Comparison of ENCODE assay signal across 22 mouse cellular contexts in the genomic region with DNA sequence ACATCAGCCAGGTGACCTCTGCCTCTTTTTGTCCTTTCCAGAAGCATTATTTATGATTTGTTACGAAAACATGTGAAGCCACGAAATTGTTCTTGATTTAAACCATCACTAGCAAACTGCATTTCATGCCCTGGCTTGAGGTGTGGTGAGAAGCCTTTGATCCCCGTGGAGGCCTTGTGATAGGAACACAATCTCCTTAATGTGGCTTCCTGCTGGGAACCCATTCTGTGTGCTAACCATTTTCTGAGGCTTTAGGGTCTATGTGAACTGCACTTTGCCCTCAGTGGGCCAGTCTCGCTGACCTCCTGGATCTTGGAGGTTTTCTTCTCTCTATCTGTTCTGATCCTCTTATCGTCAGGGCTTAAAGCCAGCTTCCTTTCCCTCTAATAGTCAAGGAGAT.
DNase-seq lines count a peak whose midpoint lies in the region; ATAC-seq and TF ChIP-seq lines count a peak whose summit lies in the region.
"Had no signal": no experiment of that assay in that cellular context is flagged by ENCODE, and none has a peak within 500 bp of the region (broad histone marks: within the 10 kb centered on the region; RNA-seq: fewer than 3 reads in every experiment).

No protein-coding gene starts in this region.

- H3K36me3 ChIP-seq in hindbrain, embryonic 10.5 days, result 0 out of 2 replicates have a peak, but pooled peaks cover 5% of the 10 kb centered on the region
- H3K36me3 ChIP-seq in hindbrain, embryonic 12.5 days, result no peaks in the 10 kb centered on the region
- no peaks in the 10 kb centered on the region for H3K36me3 ChIP-seq in midbrain, embryonic 13.5 days
- H3K36me3 ChIP-seq: embryonic facial prominence, embryonic 13.5 days; G1E; heart, embryonic 10.5 days; kidney, embryonic 15.5 days; liver, embryonic 13.5 days had no signal

- H3K4me2 ChIP-seq in hindbrain, embryonic 12.5 days (replicated peaks), result no peak overlapping the region
- H3K4me2 ChIP-seq in midbrain, embryonic 13.5 days (replicated peaks), result 0 out of 2 replicates have a peak overlapping the region, but pooled peaks have one; percentile 2
- H3K4me2 ChIP-seq: embryonic facial prominence, embryonic 13.5 days; forebrain, embryonic 13.5 days; kidney, embryonic 15.5 days; liver, embryonic 13.5 days; lung, embryonic 14.5 days had no signal

- TF ChIP-seq CTCF in cerebellum, adult 2 months (IDR thresholded peaks at IDR 0.05; ENCODE audit: borderline replicate concordance, insufficient read depth, low read depth, low read length), result no peak

- H3K9me3 ChIP-seq in hindbrain, embryonic 10.5 days, result no peaks in the 10 kb centered on the region
- no peaks in the 10 kb centered on the region for H3K9me3 ChIP-seq in hindbrain, embryonic 12.5 days (replicated peaks)
- no peaks in the 10 kb centered on the region for H3K9me3 ChIP-seq in midbrain, embryonic 13.5 days
- H3K9me3 ChIP-seq: embryonic facial prominence, embryonic 13.5 days; forebrain, embryonic 13.5 days; G1E; heart, embryonic 10.5 days; kidney, embryonic 15.5 days; liver, embryonic 13.5 days had no signal

- ATAC-seq in hindbrain, embryonic 12.5 days (ENCODE audit: low FRiP score), result no peak
- ATAC-seq in midbrain, embryonic 13.5 days, result 0 out of 2 replicates have a peak, but pooled peaks have one; percentile 27
- ATAC-seq in megakaryocyte, adult 5-6 weeks (ENCODE audit: poor library complexity, severe bottlenecking), result no peak
- ATAC-seq: CD4-positive, CD25-positive, alpha-beta regulatory T cell, adult 4 months; forebrain, embryonic 13.5 days had no signal

- no peak for TF ChIP-seq POLR2A in cerebellum, adult 2 months (IDR thresholded peaks at IDR 0.05; ENCODE audit: borderline replicate concordance, insufficient read depth, low read length)

- 0 out of 2 replicates have a peak overlapping the region, but pooled peaks have one; percentile 40 for H3K27ac ChIP-seq in hindbrain, embryonic 10.5 days
- no peak overlapping the region for H3K27ac ChIP-seq in hindbrain, embryonic 12.5 days
- peak overlapping the region; percentile 20 for H3K27ac ChIP-seq in midbrain, embryonic 13.5 days
- no peak overlapping the region for H3K27ac ChIP-seq in cerebellum, adult 2 months (ENCODE audit: insufficient read depth, low read length)
- H3K27ac ChIP-seq: embryonic facial prominence, embryonic 13.5 days; forebrain, embryonic 13.5 days; heart, embryonic 10.5 days; kidney, embryonic 15.5 days; liver, embryonic 13.5 days had no signal

- H3K4me3 ChIP-seq in hindbrain, embryonic 10.5 days, result no peak overlapping the region
- H3K4me3 ChIP-seq in hindbrain, embryonic 12.5 days, result no peak overlapping the region
- no peak overlapping the region for H3K4me3 ChIP-seq in midbrain, embryonic 13.5 days (replicated peaks)
- no peak overlapping the region for H3K4me3 ChIP-seq in cerebellum, adult 2 months (replicated peaks; ENCODE audit: insufficient read depth, low read depth, low read length)
- H3K4me3 ChIP-seq: embryonic facial prominence, embryonic 13.5 days; erythroblast, embryonic 14.5 days; forebrain, embryonic 13.5 days; heart, embryonic 10.5 days; kidney, embryonic 15.5 days; liver, embryonic 13.5 days had no signal

- H3K27me3 ChIP-seq in hindbrain, embryonic 10.5 days (ENCODE audit: insufficient read depth, poor library complexity, severe bottlenecking), result no peaks in the 10 kb centered on the region
- H3K27me3 ChIP-seq in hindbrain, embryonic 12.5 days, result no peaks in the 10 kb centered on the region
- H3K27me3 ChIP-seq in midbrain, embryonic 13.5 days, result no peaks in the 10 kb centered on the region
- H3K27me3 ChIP-seq in cerebellum, adult 2 months (ENCODE audit: control insufficient read depth, insufficient read depth, low read length), result no peaks in the 10 kb centered on the region
- H3K27me3 ChIP-seq: embryonic facial prominence, embryonic 13.5 days; forebrain, embryonic 13.5 days; kidney, embryonic 15.5 days; liver, embryonic 13.5 days had no signal

- DNase-seq in hindbrain, embryonic 10.5 days (ENCODE audit: low spot score), result no peak
- DNase-seq in ES-CJ7 (ENCODE audit: low read depth, low spot score), result peak; percentile 28
- peak; percentile 72 for DNase-seq in ZHBTc4 (ENCODE audit: low read depth, low spot score)
- no peak for DNase-seq in heart, adult 8-10 months (ENCODE audit: low spot score)
- DNase-seq in cerebellum, adult 2 months, result no peak
- DNase-seq: adrenal gland, postnatal 14 days; cerebellum, adult 9-10 months; kidney, postnatal 36 days; layer of hippocampus, postnatal 36 days; liver, embryonic 13.5 days; lung, embryonic 14.5 days; thymus, postnatal 36 days had no signal

- peaks cover 40% of the 10 kb centered on the region for H3K4me1 ChIP-seq in hindbrain, embryonic 10.5 days (replicated peaks)
- peaks cover 14% of the 10 kb centered on the region for H3K4me1 ChIP-seq in hindbrain, embryonic 12.5 days
- peaks cover 50% of the 10 kb centered on the region for H3K4me1 ChIP-seq in midbrain, embryonic 13.5 days (replicated peaks)
- no peaks in the 10 kb centered on the region for H3K4me1 ChIP-seq in cerebellum, adult 2 months (ENCODE audit: control insufficient read depth, insufficient read depth, low read length)
- H3K4me1 ChIP-seq: heart, embryonic 10.5 days; liver, embryonic 13.5 days had no signal

- H3K9ac ChIP-seq in hindbrain, embryonic 12.5 days, result no peak overlapping the region
- no peak overlapping the region for H3K9ac ChIP-seq in midbrain, embryonic 13.5 days (replicated peaks)
- H3K9ac ChIP-seq: embryonic facial prominence, embryonic 13.5 days; forebrain, embryonic 13.5 days; kidney, embryonic 15.5 days; liver, embryonic 13.5 days; lung, embryonic 14.5 days had no signal

- WGBS in hindbrain, embryonic 10.5 days, result 23% methylated on average over 5 of the region's 5 CpGs
- 22% methylated on average over 5 of the region's 5 CpGs for WGBS in hindbrain, embryonic 12.5 days
- whole genome bisulfite sequencing in midbrain, embryonic 13.5 days, result 14% methylated on average over 5 of the region's 5 CpGs
- 61% methylated on average over 5 of the region's 5 CpGs for WGBS in cerebellum, adult 2 months

Comparison
In these comparisons a context has a peak if more than half of its experiments do, and no peak if none do; other contexts are left out.
1. H3K27ac ChIP-seq: peak in hindbrain, embryonic 10.5 days (single experiment) and midbrain, embryonic 13.5 days (single experiment); none in hindbrain, embryonic 12.5 days (single experiment) and cerebellum, adult 2 months (single experiment).
2. DNase-seq: peak in ES-CJ7 (single experiment) and ZHBTc4 (single experiment); none in hindbrain, embryonic 10.5 days (single experiment), heart, adult 8-10 months (single experiment) and cerebellum, adult 2 months (0 of 2).